Mouse (Mus musculus): ENCODE data around the gene Mrpl28. TPM values are rescaled to one million over a fixed set of nuclear protein-coding genes. Genes with fewer than 3 reads are reported as not detected.

Gene Mrpl28
- polyA plus RNA-seq, 1 experiment, result 72.1 TPM

DNA sequence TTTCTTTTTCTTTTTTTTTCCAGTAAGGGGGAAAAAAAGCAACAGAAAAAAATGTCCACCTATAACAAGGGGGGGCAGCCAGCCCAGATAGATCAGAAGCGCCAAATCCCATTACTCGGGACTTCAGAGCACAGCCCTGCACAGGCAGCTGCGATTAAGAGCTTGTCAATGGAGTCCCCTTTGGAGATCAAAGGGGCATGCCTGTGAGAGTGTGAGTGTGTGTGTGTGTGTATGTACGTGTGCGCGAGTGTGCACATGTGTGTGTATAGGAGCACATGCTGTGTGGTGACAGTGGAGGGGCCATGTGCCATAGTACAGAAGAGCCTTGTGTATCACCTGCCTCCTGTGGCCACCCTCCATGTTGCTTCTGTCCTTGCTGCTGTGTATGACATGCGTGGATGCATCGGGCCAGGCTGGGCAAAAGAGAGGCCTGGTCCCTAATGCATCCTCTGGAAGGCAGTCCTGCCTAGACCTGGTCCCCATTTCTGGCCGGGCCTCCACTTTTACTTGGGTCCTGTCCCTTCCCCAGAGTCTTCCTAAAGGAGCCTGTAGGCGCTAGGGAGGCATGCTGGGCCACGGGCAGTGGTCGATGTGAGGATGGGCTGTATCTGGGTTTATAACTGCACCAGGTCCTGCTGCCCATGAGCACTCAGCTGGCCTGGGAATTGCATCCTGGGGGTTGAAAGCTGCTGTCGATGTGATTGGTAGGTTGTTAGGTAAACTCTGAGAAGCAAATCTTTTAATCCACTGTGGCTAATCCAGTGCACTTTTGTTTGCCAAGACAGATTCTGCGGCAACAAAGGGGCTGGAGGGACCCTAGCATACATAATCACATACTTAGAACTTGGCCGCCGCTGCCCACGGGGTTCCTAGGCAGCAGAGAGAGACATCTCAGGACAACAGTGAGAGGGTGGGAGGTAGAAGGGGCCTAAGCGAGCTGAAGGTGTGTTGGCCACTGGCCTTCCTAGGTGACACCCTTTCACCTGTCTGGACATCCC is 8.9 kb downstream of the Mrpl28 start:
- H3K27ac ChIP-seq (ENCODE audit: insufficient read depth, low read depth, low read length), result no peak overlapping the region
- no peaks in the 10 kb centered on the region for H3K4me1 ChIP-seq (ENCODE audit: control insufficient read depth, insufficient read depth, low read length)
- no peak overlapping the region for H3K4me3 ChIP-seq (ENCODE audit: insufficient read depth, low read length)
- TF ChIP-seq CTCF (IDR thresholded peaks at IDR 0.05; ENCODE audit: low read depth, low read length), result no peak
- TF ChIP-seq POLR2A (IDR thresholded peaks at IDR 0.05; ENCODE audit: borderline replicate concordance, low read depth, low read length), result no peak

DNA sequence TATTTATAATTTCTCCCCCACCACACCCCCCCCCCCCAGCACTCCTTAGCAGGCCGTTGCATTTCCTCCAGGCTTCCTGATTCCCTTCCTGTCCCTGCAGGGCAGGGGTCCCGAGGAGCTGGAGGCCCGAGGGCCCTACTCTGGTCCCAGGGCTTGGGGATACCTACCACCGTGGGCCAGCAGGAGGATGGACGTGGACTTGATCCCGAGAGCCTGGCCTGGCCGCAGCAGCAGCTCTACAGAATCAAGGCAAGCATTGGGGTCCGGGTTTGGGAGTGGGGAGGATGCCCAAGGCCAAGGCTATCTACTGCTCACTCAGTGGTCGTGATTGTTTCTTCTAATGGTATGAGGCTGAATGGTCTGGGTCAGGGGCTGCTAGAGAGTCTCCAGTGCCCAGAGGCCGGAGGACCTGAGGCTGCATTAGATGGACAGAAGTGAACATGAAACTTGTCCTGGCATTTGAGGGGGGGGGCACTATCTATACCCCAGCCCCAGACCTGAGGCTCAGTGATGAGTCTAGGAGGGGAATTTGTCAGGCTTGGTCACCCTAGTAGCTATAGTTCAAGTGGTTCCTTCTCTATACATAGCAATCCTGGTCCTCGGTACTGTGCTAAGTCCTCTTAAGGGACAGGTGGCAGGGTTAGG is 13.9 kb downstream of the Mrpl28 start:
- Histone ChIP-seq H3K27ac (ENCODE audit: insufficient read depth, low read depth, low read length) (no peak overlapping the region), H3K4me3 (ENCODE audit: insufficient read depth, low read length) (no peak overlapping the region), H3K4me1 (ENCODE audit: control insufficient read depth, insufficient read depth, low read length) (peaks cover 10% of the 10 kb centered on the region; the same call in 1 of the 2 replicates)
- TF ChIP-seq POLR2A (IDR thresholded peaks at IDR 0.05; ENCODE audit: borderline replicate concordance, low read depth, low read length) (no peak), CTCF (IDR thresholded peaks at IDR 0.05; ENCODE audit: low read depth, low read length) (no peak)

- H3K4me3 ChIP-seq (ENCODE audit: insufficient read depth, low read length), result peak overlapping the region; percentile 77
Observed at GRCm38 (mm10) chr17:26137751-26138130, 14.4 kb downstream of the Mrpl28 start.

GRCm38 (mm10) chr17:26138239-26138836 is 15.0 kb downstream of the Mrpl28 start, which contains the start of gene Axin1:
Gene Axin1, plus strand, starts transcription at chr17:26138688.
- peaks cover 10% of the 10 kb centered on the region; the same call in 1 of the 2 replicates for H3K4me1 ChIP-seq (ENCODE audit: control insufficient read depth, insufficient read depth, low read length)

More at GRCm38 (mm10) chr17:26137751-26138130, 14.4 kb downstream of the Mrpl28 start:
- Histone ChIP-seq H3K4me1 (ENCODE audit: control insufficient read depth, insufficient read depth, low read length) (peaks cover 10% of the 10 kb centered on the region; the same call in 1 of the 2 replicates), H3K27ac (ENCODE audit: insufficient read depth, low read depth, low read length) (no peak overlapping the region)
- TF ChIP-seq POLR2A (IDR thresholded peaks at IDR 0.05; ENCODE audit: borderline replicate concordance, low read depth, low read length), result no peak
- no peak for TF ChIP-seq CTCF (IDR thresholded peaks at IDR 0.05; ENCODE audit: low read depth, low read length)

GRCm38 (mm10) chr17:26138901-26139381 is 15.6 kb downstream of the Mrpl28 start:
- Histone ChIP-seq H3K27ac (ENCODE audit: insufficient read depth, low read depth, low read length) (peak overlapping the region; percentile 66), H3K4me1 (ENCODE audit: control insufficient read depth, insufficient read depth, low read length) (peaks cover 10% of the 10 kb centered on the region; the same call in 1 of the 2 replicates), H3K4me3 (ENCODE audit: insufficient read depth, low read length) (peak overlapping the region; percentile 77)
- TF ChIP-seq POLR2A (IDR thresholded peaks at IDR 0.05; ENCODE audit: borderline replicate concordance, low read depth, low read length), result no peak

More at GRCm38 (mm10) chr17:26138239-26138836, 15.0 kb downstream of the Mrpl28 start, which contains the start of gene Axin1:
- TF ChIP-seq POLR2A (IDR thresholded peaks at IDR 0.05; ENCODE audit: borderline replicate concordance, low read depth, low read length), result no peak
- no peak for TF ChIP-seq CTCF (IDR thresholded peaks at IDR 0.05; ENCODE audit: low read depth, low read length)
- Histone ChIP-seq H3K4me3 (ENCODE audit: insufficient read depth, low read length) (peak within 1 kb of the TSS; percentile 77), H3K27ac (ENCODE audit: insufficient read depth, low read depth, low read length) (peak within 1 kb of the TSS; percentile 66)

- TF ChIP-seq CTCF (IDR thresholded peaks at IDR 0.05; ENCODE audit: low read depth, low read length) (no peak), POLR2A (IDR thresholded peaks at IDR 0.05; ENCODE audit: borderline replicate concordance, low read depth, low read length) (no peak)
- Histone ChIP-seq H3K27ac (ENCODE audit: insufficient read depth, low read depth, low read length) (no peak overlapping the region), H3K4me1 (ENCODE audit: control insufficient read depth, insufficient read depth, low read length) (peaks cover 7% of the 10 kb centered on the region; the same call in 1 of the 2 replicates), H3K4me3 (ENCODE audit: insufficient read depth, low read length) (no peak overlapping the region)
Observed at GRCm38 (mm10) chr17:26142796-26143195, 19.5 kb downstream of the Mrpl28 start.

DNA sequence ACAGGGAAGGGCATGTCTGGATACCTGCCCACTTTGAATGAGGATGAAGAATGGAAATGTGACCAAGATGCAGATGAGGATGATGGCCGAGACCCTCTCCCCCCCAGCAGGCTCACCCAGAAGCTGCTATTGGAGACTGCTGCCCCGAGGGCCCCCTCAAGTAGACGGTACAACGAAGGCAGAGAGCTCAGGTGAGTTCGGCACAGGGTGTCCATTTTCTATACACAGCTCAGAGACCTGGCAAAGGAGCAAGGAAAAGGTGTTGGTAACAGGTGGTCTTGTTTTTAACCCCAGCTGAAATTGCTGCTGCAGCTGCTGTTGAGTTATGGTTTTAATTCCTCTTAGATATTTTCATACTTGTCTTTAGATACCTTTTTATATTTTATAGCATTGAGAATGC is 20.1 kb downstream of the Mrpl28 start:
- Histone ChIP-seq H3K27ac (ENCODE audit: insufficient read depth, low read depth, low read length) (no peak overlapping the region), H3K4me1 (ENCODE audit: control insufficient read depth, insufficient read depth, low read length) (peaks cover 6% of the 10 kb centered on the region; the same call in 1 of the 2 replicates), H3K4me3 (ENCODE audit: insufficient read depth, low read length) (no peak overlapping the region)
- TF ChIP-seq CTCF (IDR thresholded peaks at IDR 0.05; ENCODE audit: low read depth, low read length) (no peak), POLR2A (IDR thresholded peaks at IDR 0.05; ENCODE audit: borderline replicate concordance, low read depth, low read length) (no peak)

- no peak overlapping the region for H3K4me3 ChIP-seq (ENCODE audit: insufficient read depth, low read length)
- TF ChIP-seq POLR2A (IDR thresholded peaks at IDR 0.05; ENCODE audit: borderline replicate concordance, low read depth, low read length) (no peak), CTCF (IDR thresholded peaks at IDR 0.05; ENCODE audit: low read depth, low read length) (no peak)
- no peaks in the 10 kb centered on the region for H3K4me1 ChIP-seq (ENCODE audit: control insufficient read depth, insufficient read depth, low read length)
- no peak overlapping the region for H3K27ac ChIP-seq (ENCODE audit: insufficient read depth, low read depth, low read length)
Observed at GRCm38 (mm10) chr17:26149056-26149455, 25.8 kb downstream of the Mrpl28 start.

- no peak overlapping the region for H3K27ac ChIP-seq (ENCODE audit: insufficient read depth, low read depth, low read length)
- no peak overlapping the region for H3K4me3 ChIP-seq (ENCODE audit: insufficient read depth, low read length)
- TF ChIP-seq CTCF (IDR thresholded peaks at IDR 0.05; ENCODE audit: low read depth, low read length) (no peak), POLR2A (IDR thresholded peaks at IDR 0.05; ENCODE audit: borderline replicate concordance, low read depth, low read length) (no peak)
- H3K4me1 ChIP-seq (ENCODE audit: control insufficient read depth, insufficient read depth, low read length), result no peaks in the 10 kb centered on the region
Observed at GRCm38 (mm10) chr17:26151886-26152630, 28.8 kb downstream of the Mrpl28 start.
